Mouse (Mus musculus) bone marrow macrophage, adult 2 months (primary cell): ENCODE data around the gene Mob1b.

ENCODE experiments used
- CTCF ChIP-seq: IDR thresholded peaks from 2 replicates; pipeline ENCODE4 v1.5.1; 2012; ENCODE audit warnings: low read depth, mild to moderate bottlenecking, low read length, moderate library complexity
- POLR2A ChIP-seq: IDR thresholded peaks from 2 replicates; pipeline ENCODE4 v1.6.1; 2012; ENCODE audit warnings: mild to moderate bottlenecking, low read depth, low read length, borderline replicate concordance

DNA sequence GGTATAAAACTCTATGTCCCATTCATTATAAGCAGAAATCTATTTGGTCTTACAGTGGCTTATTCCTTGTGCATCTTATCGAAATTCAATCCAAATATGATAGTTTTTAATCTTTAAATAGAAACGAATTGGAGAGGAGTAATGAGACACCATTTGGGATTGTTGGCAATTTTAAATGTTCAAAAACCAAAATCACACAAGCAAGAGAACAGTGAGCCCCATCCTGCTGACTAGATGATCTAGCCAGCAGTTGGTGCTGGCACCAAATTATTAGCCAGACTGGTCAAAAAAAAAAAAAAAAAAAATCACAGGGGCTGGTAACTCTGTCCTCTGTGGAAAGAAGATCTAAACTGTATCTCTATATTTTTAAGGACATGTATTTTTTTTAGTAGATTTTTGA lies 92.5 kb downstream of the Mob1b start:
- TF ChIP-seq POLR2A (no peak), CTCF (no peak)
